Mouse (Mus musculus) skeletal muscle tissue, adult 2 months (tissue): Measurements from ENCODE around the gene Dennd6a.

Experiments used
- DNase-seq: peaks from one replicate; pipeline ENCODE4 v3.0.0-alpha.2; 2012; ENCODE audit warnings: low read depth, low spot score

Gene Dennd6a

GRCm38 (mm10) chr14:26571951-26572675 lies 1.5 kb upstream of the Dennd6a start:
- DNase-seq: no peak

- no peak for DNase-seq
Observed at GRCm38 (mm10) chr14:26576255-26576780, 2.7 kb downstream of the Dennd6a start.

- no peak for DNase-seq
Observed at GRCm38 (mm10) chr14:26578791-26579191, 5.1 kb downstream of the Dennd6a start.

GRCm38 (mm10) chr14:26579346-26580343 lies 6.0 kb downstream of the Dennd6a start:
- peak; percentile 89 for DNase-seq

GRCm38 (mm10) chr14:26583645-26584044 lies 10.0 kb downstream of the Dennd6a start:
- DNase-seq: no peak

- DNase-seq: no peak
Observed at GRCm38 (mm10) chr14:26587116-26587515, 13.5 kb downstream of the Dennd6a start.

GRCm38 (mm10) chr14:26591353-26591752 lies 17.7 kb downstream of the Dennd6a start:
- no peak for DNase-seq

GRCm38 (mm10) chr14:26593281-26593895 lies 19.7 kb downstream of the Dennd6a start:
- DNase-seq: no peak

- no peak for DNase-seq
Observed at GRCm38 (mm10) chr14:26595167-26595566, 21.5 kb downstream of the Dennd6a start.

- no peak for DNase-seq
Observed at GRCm38 (mm10) chr14:26595695-26596365, 22.2 kb downstream of the Dennd6a start.

GRCm38 (mm10) chr14:26605354-26605753 lies 31.7 kb downstream of the Dennd6a start:
- DNase-seq: no peak

GRCm38 (mm10) chr14:26609674-26610073 lies 36.0 kb downstream of the Dennd6a start:
- DNase-seq: no peak

GRCm38 (mm10) chr14:26610689-26611088 lies 37.0 kb downstream of the Dennd6a start:
- DNase-seq: no peak

- no peak for DNase-seq
Observed at GRCm38 (mm10) chr14:26625301-26625700, 51.6 kb downstream of the Dennd6a start.

GRCm38 (mm10) chr14:26626605-26627140 lies 53.0 kb downstream of the Dennd6a start:
- DNase-seq: no peak

- peak; percentile 51 for DNase-seq
Observed at GRCm38 (mm10) chr14:26637025-26637850, 63.6 kb downstream of the Dennd6a start.

- DNase-seq: peak; percentile 100
Observed at GRCm38 (mm10) chr14:26637851-26638707, 64.4 kb downstream of the Dennd6a start, which contains the start of gene Arf4. Arf4 (plus strand) TSS chr14:26638074.

- peak; percentile 42 for DNase-seq
Observed at GRCm38 (mm10) chr14:26638708-26639084, 65.0 kb downstream of the Dennd6a start.

GRCm38 (mm10) chr14:26639251-26639650 lies 65.6 kb downstream of the Dennd6a start:
- DNase-seq: no peak
